Mouse (Mus musculus): ENCODE results near the gene Asxl2. TPM values are rescaled to one million over a fixed set of nuclear protein-coding genes. Genes with fewer than 3 reads are reported as not detected.
"Not testable (repeated sequence)": the region's sequence is repeated elsewhere in the genome, so short reads cannot be mapped to it uniquely, and the experiment has no call there.

Gene Asxl2
- polyA plus RNA-seq, 1 experiment from 2014 or later: 15.3 TPM

- H3K36me3 ChIP-seq (ENCODE audit: control insufficient read depth, insufficient read depth, low read length): peaks cover 52% of the 10 kb centered on the region
- no peaks in the 10 kb centered on the region for H3K4me1 ChIP-seq (ENCODE audit: control insufficient read depth, insufficient read depth, low read length)
- no peaks in the 10 kb centered on the region for H3K27me3 ChIP-seq (ENCODE audit: control insufficient read depth, insufficient read depth, low read length)
- no peaks in the 10 kb centered on the region for H3K9me3 ChIP-seq (ENCODE audit: control insufficient read depth, low read length)
- H3K9ac ChIP-seq (replicated peaks; ENCODE audit: low read depth, low read length): no peak overlapping the region
- H3K27ac ChIP-seq (ENCODE audit: low read depth, low read length): no peak overlapping the region
- H3K4me3 ChIP-seq (ENCODE audit: low read depth, low read length): no peak overlapping the region
- peak; percentile 77 for ATAC-seq (ENCODE audit: low read depth)
- no peak overlapping the region for H3K4me2 ChIP-seq (ENCODE audit: low read depth, low read length)
- 35% methylated on average over 12 of the region's 12 CpGs for WGBS
Measured at GRCm38 (mm10) chr12:3390577-3391262, 35.9 kb upstream of the Asxl2 start.

GRCm38 (mm10) chr12:3391276-3391675, 35.4 kb upstream of the Asxl2 start:
- no peak overlapping the region for H3K4me2 ChIP-seq (ENCODE audit: low read depth, low read length)
- no peak overlapping the region for H3K4me3 ChIP-seq (ENCODE audit: low read depth, low read length)
- no peak for ATAC-seq (ENCODE audit: low read depth)
- no peak overlapping the region for H3K9ac ChIP-seq (replicated peaks; ENCODE audit: low read depth, low read length)
- WGBS: 82% methylated on average over 1 of the region's 1 CpGs
- no peaks in the 10 kb centered on the region for H3K4me1 ChIP-seq (ENCODE audit: control insufficient read depth, insufficient read depth, low read length)
- H3K27me3 ChIP-seq (ENCODE audit: control insufficient read depth, insufficient read depth, low read length): no peaks in the 10 kb centered on the region
- H3K9me3 ChIP-seq (ENCODE audit: control insufficient read depth, low read length): no peaks in the 10 kb centered on the region
- no peak overlapping the region for H3K27ac ChIP-seq (ENCODE audit: low read depth, low read length)
- peaks cover 52% of the 10 kb centered on the region for H3K36me3 ChIP-seq (ENCODE audit: control insufficient read depth, insufficient read depth, low read length)

GRCm38 (mm10) chr12:3393140-3393539, 33.5 kb upstream of the Asxl2 start:
- Histone ChIP-seq H3K4me3 (ENCODE audit: low read depth, low read length) (no peak overlapping the region), H3K27me3 (ENCODE audit: control insufficient read depth, insufficient read depth, low read length) (no peaks in the 10 kb centered on the region), H3K27ac (ENCODE audit: low read depth, low read length) (no peak overlapping the region), H3K36me3 (ENCODE audit: control insufficient read depth, insufficient read depth, low read length) (peaks cover 43% of the 10 kb centered on the region), H3K9ac (replicated peaks; ENCODE audit: low read depth, low read length) (no peak overlapping the region), H3K9me3 (ENCODE audit: control insufficient read depth, low read length) (no peaks in the 10 kb centered on the region), H3K4me2 (ENCODE audit: low read depth, low read length) (no peak overlapping the region), H3K4me1 (ENCODE audit: control insufficient read depth, insufficient read depth, low read length) (no peaks in the 10 kb centered on the region)
- ATAC-seq (ENCODE audit: low read depth): no peak
- 52% methylated on average over 4 of the region's 4 CpGs for WGBS

DNA sequence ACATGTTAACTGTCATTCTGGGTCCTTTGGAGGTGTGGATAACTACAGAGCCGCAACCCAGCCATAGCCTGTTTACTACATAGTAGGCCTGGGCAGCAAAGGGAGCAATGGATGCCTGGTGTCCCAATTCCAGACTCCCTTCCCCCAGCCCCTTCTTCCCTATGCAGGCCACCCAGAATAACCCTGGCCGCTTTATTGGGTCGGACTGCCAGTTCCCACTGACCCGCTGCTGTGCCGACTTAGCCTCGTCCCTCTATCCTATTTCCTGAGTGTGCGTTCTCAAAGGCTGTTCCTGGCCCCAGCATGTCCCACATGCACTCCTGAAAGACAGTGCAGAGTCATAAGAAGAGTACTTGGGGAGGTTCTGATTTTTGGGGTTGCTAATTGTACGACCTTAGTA, 29.7 kb upstream of the Asxl2 start:
- WGBS: 89% methylated on average over 8 of the region's 8 CpGs
- no peaks in the 10 kb centered on the region for H3K4me1 ChIP-seq (ENCODE audit: control insufficient read depth, insufficient read depth, low read length)
- no peak overlapping the region for H3K9ac ChIP-seq (replicated peaks; ENCODE audit: low read depth, low read length)
- H3K4me3 ChIP-seq (ENCODE audit: low read depth, low read length): no peak overlapping the region
- H3K4me2 ChIP-seq (ENCODE audit: low read depth, low read length): no peak overlapping the region
- H3K27ac ChIP-seq (ENCODE audit: low read depth, low read length): no peak overlapping the region
- peaks cover 24% of the 10 kb centered on the region for H3K36me3 ChIP-seq (ENCODE audit: control insufficient read depth, insufficient read depth, low read length)
- H3K9me3 ChIP-seq (ENCODE audit: control insufficient read depth, low read length): no peaks in the 10 kb centered on the region
- no peak for ATAC-seq (ENCODE audit: low read depth)
- H3K27me3 ChIP-seq (ENCODE audit: control insufficient read depth, insufficient read depth, low read length): no peaks in the 10 kb centered on the region

GRCm38 (mm10) chr12:3405662-3406061, 21.0 kb upstream of the Asxl2 start:
- H3K4me3 ChIP-seq (ENCODE audit: low read depth, low read length); H3K4me1 ChIP-seq (ENCODE audit: control insufficient read depth, insufficient read depth, low read length); H3K9me3 ChIP-seq (ENCODE audit: control insufficient read depth, low read length); H3K4me2 ChIP-seq (ENCODE audit: low read depth, low read length); H3K27ac ChIP-seq (ENCODE audit: low read depth, low read length); H3K27me3 ChIP-seq (ENCODE audit: control insufficient read depth, insufficient read depth, low read length); H3K9ac ChIP-seq (replicated peaks; ENCODE audit: low read depth, low read length): not testable (repeated sequence)
- 95% methylated on average over 3 of the region's 3 CpGs for WGBS
- peaks cover 33% of the 10 kb centered on the region for H3K36me3 ChIP-seq (ENCODE audit: control insufficient read depth, insufficient read depth, low read length)
- ATAC-seq (ENCODE audit: low read depth): 0 out of 2 replicates have a peak, but pooled peaks have one; percentile 12

DNA sequence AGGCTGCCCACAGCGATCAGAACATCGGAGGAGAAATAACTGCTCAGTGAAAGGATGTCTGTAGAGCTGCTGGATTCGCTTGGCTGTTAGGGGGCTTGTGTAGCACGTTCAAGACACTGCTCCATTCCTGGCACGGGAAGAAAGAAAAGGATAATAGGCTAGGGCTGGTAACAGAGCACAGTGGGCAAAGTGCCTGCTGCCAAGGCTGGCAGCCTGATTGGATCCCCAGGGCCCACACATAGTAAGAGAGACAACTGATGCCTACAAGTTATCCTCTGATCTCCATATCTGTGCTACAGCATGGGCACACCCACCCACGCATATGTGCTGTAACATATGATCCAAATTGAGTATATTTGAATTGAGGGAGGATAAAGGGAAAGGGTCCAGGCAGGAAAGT, 20.1 kb upstream of the Asxl2 start:
- Histone ChIP-seq H3K9me3 (ENCODE audit: control insufficient read depth, low read length) (no peaks in the 10 kb centered on the region), H3K4me1 (ENCODE audit: control insufficient read depth, insufficient read depth, low read length) (no peaks in the 10 kb centered on the region), H3K27me3 (ENCODE audit: control insufficient read depth, insufficient read depth, low read length) (no peaks in the 10 kb centered on the region), H3K36me3 (ENCODE audit: control insufficient read depth, insufficient read depth, low read length) (peaks cover 27% of the 10 kb centered on the region), H3K27ac (ENCODE audit: low read depth, low read length) (no peak overlapping the region), H3K4me2 (ENCODE audit: low read depth, low read length) (no peak overlapping the region), H3K4me3 (ENCODE audit: low read depth, low read length) (no peak overlapping the region), H3K9ac (replicated peaks; ENCODE audit: low read depth, low read length) (no peak overlapping the region)
- 87% methylated on average over 6 of the region's 6 CpGs for WGBS
- no peak for ATAC-seq (ENCODE audit: low read depth)

- no peak overlapping the region for H3K9ac ChIP-seq (replicated peaks; ENCODE audit: low read depth, low read length)
- no peak overlapping the region for H3K27ac ChIP-seq (ENCODE audit: low read depth, low read length)
- ATAC-seq (ENCODE audit: low read depth): no peak
- 89% methylated on average over 4 of the region's 4 CpGs for WGBS
- H3K36me3 ChIP-seq (ENCODE audit: control insufficient read depth, insufficient read depth, low read length): no peaks in the 10 kb centered on the region
- H3K4me2 ChIP-seq (ENCODE audit: low read depth, low read length): no peak overlapping the region
- no peak overlapping the region for H3K4me3 ChIP-seq (ENCODE audit: low read depth, low read length)
- H3K9me3 ChIP-seq (ENCODE audit: control insufficient read depth, low read length): no peaks in the 10 kb centered on the region
- no peaks in the 10 kb centered on the region for H3K4me1 ChIP-seq (ENCODE audit: control insufficient read depth, insufficient read depth, low read length)
- H3K27me3 ChIP-seq (ENCODE audit: control insufficient read depth, insufficient read depth, low read length): no peaks in the 10 kb centered on the region
Measured at GRCm38 (mm10) chr12:3414956-3415355, 11.7 kb upstream of the Asxl2 start.

GRCm38 (mm10) chr12:3418761-3419160, 7.9 kb upstream of the Asxl2 start:
- H3K4me2 ChIP-seq (ENCODE audit: low read depth, low read length): no peak overlapping the region
- H3K9me3 ChIP-seq (ENCODE audit: control insufficient read depth, low read length): no peaks in the 10 kb centered on the region
- H3K36me3 ChIP-seq (ENCODE audit: control insufficient read depth, insufficient read depth, low read length): no peaks in the 10 kb centered on the region
- no peaks in the 10 kb centered on the region for H3K27me3 ChIP-seq (ENCODE audit: control insufficient read depth, insufficient read depth, low read length)
- WGBS: 99% methylated on average over 3 of the region's 3 CpGs
- no peaks in the 10 kb centered on the region for H3K4me1 ChIP-seq (ENCODE audit: control insufficient read depth, insufficient read depth, low read length)
- H3K27ac ChIP-seq (ENCODE audit: low read depth, low read length): no peak overlapping the region
- ATAC-seq (ENCODE audit: low read depth): no peak
- H3K4me3 ChIP-seq (ENCODE audit: low read depth, low read length): no peak overlapping the region
- no peak overlapping the region for H3K9ac ChIP-seq (replicated peaks; ENCODE audit: low read depth, low read length)

DNA sequence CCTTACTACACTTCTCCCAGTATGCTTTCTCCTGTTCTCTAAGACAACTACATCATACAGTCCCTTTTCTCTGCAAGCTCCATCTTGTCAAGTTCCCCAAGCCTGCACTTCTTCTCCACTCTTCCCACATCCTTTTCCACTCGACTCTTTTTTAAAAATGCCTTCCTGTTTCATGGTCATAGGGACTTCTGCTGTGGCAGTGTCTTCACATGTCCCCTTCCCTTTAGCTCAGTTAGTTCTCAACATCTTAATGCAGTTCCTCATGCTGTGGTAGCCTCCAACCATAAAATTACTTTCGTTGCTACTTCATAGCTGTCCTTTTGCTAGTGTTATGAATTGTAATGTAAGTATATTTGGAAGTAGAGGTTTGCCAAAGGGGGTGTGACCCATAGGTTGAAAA, 6.1 kb upstream of the Asxl2 start:
- H3K27ac ChIP-seq (ENCODE audit: low read depth, low read length): no peak overlapping the region
- WGBS: 87% methylated on average over 2 of the region's 2 CpGs
- no peaks in the 10 kb centered on the region for H3K36me3 ChIP-seq (ENCODE audit: control insufficient read depth, insufficient read depth, low read length)
- H3K27me3 ChIP-seq (ENCODE audit: control insufficient read depth, insufficient read depth, low read length): no peaks in the 10 kb centered on the region
- H3K4me3 ChIP-seq (ENCODE audit: low read depth, low read length): no peak overlapping the region
- no peak for ATAC-seq (ENCODE audit: low read depth)
- no peak overlapping the region for H3K9ac ChIP-seq (replicated peaks; ENCODE audit: low read depth, low read length)
- peaks cover 2% of the 10 kb centered on the region; the same call in 1 of the 2 replicates for H3K4me1 ChIP-seq (ENCODE audit: control insufficient read depth, insufficient read depth, low read length)
- H3K4me2 ChIP-seq (ENCODE audit: low read depth, low read length): no peak overlapping the region
- H3K9me3 ChIP-seq (ENCODE audit: control insufficient read depth, low read length): no peaks in the 10 kb centered on the region
